Mouse (Mus musculus) heart, adult 9 months (tissue): ENCODE results near the gene BC055324.
A peak's percentile ranks its signal among the peaks of the same experiment; 100 is the strongest.
"Not testable (repeated sequence)": the region's sequence is repeated elsewhere in the genome, so short reads cannot be mapped to it uniquely, and the experiment has no call there.

ENCODE experiments used
- DNase-seq, 2 experiments: peaks; one replicate each; pipeline ENCODE4 v3.0.0; 2022; ENCODE audit warnings: low spot score in 2 of 2

BC055324 gene

DNA sequence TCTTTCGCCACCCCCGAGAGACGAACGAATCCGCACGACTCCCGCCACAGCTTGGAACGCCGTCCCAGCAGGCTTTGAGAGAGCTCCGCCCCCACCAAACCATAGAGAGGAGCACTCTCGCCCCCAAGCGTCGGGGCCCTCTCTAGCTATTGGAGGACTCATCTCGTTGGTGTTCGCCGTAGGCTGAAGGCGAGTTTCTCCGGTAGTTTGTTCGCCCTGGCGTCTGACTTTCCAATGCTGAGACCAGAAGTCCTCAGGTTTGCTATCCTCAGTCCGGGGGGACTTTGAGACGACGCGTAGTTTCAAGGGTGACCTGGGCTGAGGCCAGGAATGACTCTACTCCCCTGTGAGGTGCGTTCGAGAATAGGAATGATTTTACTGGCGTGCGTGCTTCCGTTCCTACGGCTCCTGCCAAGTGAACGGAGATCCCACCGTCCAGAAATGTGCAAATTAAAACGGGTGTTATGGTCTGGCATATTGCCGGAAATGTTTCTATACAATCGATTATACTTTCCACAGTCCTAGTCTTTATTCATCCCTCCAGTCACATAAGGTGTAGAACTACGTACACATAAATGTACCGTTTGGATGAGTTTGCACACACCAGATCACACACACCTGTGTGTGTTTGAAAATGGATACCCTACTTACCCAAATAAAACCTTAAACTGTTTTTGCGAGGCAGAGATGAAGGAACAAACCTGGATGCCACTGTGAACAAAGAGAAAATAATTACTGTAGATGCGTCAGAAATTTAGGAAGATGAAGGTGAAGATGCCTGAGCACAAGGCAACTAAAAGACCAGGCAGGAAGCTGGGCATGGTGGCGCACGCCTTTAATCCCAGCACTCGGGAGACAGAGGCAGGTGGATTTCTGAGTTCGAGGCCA lies at the start of gene BC055324, which contains the start of gene Mettl18:
BC055324 (minus strand) TSS at position 76 of the 888 bp plus-strand sequence.
Mettl18 (plus strand) TSS at position 169 of the 888 bp plus-strand sequence.
- peak; percentile 79 to 90 for DNase-seq

DNA sequence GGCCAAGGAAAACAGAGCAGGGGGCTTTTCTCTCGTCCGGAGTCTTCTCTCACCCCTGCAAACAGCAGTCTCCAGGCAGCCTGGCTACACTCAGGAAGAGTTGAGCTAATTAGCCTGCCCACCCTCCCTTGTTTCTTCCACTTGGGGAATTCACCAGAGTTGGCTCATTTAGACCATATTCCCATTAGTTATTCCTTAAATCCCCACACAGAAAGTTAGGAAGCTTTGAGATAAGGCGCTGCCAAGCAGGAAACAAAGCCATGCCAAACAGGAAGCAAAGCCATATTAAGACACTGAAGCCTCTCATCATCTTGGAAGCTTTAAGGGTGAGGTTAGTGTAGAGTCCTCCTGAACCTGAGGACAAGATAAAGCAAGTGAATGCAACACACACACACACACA lies 49.0 kb upstream of the BC055324 start:
- DNase-seq: peak; percentile 41 to 55

DNA sequence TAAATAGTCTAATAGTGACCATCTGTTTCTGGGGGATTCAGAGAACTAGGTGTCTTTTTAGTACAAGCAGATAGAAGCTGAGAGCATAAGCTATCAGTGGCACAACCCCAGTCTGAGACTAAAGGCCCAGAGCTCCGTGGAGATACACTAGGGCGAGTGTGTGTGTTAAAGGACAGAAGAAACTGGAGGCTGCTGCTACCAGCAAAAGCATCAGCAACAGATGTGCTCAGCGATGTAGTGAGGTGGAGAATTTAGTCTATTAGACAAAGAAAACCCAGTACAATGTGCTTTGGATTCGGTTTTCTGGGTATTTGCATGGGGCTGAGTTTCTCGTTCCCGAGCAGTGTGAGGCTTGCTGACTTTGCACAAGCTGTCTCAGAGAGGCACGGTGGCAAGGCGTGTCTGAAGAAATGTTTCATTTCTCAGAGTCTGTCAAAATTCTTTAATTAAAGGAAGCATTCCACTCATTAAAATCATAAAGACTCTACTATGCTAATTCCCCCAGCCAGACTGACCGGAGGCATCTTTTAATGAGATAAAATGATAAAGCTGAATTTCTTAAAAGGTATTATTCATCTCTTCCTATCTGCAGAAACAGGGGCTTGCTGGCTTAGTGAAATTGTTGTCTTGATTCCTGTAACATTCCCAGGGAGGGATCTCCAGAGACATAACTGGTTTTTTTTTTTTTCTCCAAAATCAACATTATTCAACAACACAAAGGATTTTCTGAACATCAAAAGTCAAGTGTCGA lies 46.0 kb upstream of the BC055324 start:
- no peak for DNase-seq

DNA sequence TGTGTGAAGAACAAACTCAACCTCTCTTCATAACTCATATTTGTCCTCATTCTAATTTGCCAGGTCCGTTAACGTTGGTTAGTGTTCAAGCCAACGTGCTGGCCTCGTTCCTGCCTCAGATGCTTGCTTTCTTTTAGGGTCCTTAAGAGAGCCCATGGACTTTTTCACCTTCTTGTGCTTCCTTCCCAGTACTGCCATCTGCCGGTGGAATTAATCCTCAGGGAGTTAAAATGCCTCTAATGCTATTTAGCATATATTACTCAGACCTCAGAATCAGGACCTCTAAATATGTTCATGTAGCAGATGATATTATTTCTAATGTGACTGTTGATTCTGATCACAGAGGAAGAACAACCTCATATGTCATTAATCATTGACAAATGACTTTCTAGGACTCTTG lies 32.8 kb upstream of the BC055324 start:
- DNase-seq: no peak

DNA sequence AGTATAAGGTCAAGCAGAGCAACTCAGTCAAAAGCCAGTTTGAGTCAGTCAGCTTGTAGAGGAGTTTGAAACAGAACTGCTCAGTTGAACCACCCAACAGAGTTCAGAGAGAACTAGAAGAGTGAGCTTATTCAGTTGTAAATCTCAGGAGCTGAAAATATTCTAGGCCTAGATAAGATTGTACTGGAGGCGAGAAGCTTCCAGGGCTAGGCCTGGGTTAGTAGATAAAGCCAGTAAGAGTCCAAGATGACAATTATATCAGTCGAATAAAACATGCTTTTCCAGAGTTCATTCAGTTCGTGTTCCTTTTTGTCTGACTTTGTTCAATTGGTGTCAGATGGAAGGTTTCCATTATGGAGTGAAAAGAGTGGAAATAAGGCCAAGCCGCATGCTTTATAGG lies 31.1 kb upstream of the BC055324 start:
- DNase-seq: no peak

DNA sequence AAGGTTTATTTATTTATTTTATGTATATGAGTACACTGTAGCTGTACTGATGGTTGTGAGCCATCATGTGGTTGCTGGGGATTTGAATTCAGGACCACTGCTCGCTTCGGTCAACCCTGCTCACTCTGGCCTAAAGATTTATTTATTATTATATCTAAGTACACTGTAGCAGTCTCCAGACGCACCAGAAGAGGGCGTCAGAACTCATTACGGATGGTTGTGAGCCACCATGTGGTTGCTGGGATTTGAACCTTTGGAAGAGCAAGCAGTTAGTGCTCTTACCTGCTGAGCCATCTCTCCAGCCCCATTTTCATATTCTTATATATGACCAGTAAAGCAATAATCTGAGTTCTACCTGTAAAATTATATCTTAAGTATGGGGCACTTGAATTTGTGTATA lies 27.5 kb upstream of the BC055324 start:
- DNase-seq: not testable (repeated sequence)

DNA sequence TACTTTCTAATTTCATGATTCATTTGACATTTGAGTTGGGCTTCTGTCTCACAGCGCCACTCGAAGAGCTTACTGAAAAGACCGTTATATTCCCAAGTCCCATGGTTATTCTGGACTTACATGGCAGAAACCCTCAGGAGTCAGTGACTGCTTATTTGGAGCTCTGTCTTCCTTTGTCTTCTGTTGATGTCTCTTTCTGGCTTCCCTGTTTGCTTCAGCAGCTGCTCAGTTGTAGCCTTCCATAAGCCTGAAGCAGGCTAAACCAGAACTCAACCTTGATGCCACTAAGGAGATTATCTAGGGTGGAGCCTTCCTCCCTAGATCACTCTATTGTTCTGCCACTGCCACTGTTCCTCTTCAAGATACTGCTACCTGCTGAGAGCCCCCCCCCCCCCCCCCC lies 26.1 kb upstream of the BC055324 start:
- DNase-seq: not testable (repeated sequence)

DNA sequence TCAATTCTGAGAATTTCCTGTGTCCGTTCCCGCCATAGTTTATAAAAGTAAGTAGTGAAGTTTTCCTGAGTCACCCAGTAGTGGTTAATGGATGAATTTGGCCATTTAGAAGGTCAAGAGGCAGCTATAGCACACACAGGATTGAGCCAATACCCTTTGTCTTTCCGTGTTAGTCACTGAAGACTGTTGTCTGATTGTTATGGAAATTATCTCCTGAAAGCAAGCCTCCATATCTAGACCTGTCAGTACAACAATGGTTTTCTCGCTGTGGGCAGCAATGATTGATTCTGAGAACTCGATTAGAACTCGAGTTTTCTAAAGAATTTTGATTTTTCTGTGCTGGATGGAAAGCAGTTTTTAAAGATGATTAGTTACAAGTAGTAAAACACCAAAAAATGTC lies 25.2 kb upstream of the BC055324 start:
- DNase-seq: no peak

DNA sequence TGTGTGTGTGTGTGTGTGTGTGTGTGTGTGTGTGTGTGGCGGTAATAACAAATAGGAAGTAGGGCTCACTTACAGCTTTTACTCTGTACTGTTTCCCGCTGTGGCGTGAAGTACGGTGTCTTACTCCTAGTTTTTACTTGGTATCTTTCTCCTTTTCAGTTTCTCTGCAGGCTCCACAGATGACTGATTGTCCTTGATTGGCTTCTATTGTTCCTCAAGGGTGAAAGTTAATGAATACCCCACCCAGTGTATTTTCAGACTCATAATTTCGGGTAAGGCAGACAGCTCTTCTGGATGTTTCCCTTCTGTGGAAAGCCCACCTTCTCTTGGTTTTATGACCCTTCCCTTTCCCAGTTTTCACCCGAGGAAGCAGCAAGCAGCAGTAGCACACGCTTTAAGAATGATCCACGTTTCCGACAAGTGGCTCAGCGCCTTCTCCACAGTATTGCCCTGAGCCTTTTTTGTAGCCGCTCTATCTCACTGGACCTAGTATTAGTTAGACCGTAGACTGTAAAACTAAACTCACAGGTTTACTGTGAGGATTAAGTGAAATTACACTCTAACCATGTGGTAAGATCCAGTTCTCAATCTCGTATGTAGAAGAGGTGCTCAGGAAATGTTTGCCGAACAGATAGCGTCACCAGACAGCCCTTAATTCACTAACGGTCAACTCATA lies 23.8 kb upstream of the BC055324 start:
- no peak for DNase-seq

DNA sequence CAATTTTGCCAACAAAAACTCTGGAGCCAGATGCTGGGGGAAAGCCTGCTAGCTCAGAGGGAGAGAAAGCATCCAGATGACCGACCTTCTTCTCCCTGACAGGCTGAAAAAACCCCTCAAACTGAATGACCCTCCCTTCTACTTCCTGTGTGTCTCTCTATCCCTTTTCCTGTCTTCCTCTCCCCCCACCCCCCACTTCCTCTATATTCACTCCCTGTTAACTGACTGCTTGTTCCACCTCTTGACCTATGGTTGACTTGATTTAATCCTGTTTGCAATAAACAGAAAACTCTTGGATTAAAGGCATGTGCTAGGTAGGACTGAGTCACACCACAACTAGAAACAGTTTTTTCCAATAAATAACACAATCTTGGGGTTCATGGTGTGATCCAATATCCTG lies 20.0 kb upstream of the BC055324 start:
- DNase-seq: no peak

DNA sequence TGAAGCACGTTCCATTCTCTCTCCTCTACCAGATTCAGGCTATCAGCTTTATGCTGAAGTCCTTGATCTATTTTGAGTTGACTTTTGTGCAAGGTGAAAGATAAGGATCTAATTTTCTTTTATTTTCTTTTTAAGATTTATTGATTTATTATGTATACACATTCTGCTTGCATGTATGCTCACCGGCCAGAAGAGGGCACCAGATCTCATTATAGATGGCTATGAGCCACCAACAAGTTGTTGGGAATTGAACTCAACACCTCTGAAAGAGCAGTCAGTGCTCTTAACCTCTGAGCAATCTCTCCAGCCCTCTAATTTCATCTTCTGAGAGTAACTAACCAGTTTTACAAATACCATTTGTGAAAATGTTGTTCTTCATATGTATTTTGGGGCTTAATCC lies 14.6 kb upstream of the BC055324 start:
- DNase-seq: no peak

DNA sequence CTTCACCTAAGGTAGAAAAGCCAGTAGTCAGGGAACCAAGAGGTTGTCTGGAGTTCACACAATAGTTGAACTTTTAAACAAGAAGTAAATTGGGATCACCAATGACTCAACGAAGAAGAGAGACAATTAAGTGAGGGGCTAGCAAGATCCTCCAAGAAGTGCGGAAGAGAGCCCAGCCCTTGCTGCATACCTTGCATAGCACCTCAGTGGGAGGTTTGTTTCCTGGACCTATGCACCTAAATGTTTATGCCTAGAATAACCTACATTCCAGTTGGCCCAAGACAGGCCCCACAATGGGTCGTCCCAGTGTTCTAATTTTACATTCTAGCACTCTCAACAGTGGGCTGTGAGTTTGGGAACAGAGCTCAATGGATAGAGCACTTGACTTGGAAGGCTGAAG lies 9.7 kb upstream of the BC055324 start:
- DNase-seq: no peak

DNA sequence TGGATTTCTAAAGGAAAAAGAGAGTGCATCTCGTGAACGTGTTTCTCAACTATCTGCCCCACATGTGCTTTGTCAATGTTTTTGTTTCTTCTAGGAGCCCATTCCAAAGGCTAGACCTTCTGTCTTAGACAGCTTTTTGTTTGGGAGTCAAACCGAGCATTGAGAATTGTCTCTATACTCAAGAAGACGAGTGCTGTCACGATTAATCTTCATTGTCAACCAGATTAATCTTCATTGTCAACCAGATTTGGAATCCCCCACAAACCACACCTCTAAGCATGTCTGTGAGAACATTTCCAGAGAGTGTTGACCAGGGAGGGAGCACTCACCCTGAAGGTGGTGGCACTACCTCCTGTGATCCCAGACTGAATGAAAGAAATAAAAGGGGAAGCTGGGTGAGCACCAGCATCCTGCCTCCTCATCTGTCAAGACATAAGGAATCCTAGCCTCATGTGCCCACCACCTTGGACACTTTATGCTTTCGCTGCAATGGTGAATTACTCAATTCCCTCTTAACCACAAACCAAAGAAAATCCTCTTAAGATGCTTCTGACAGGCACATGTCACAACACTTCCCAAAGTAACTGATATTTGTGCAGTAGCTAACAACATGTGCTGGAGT lies 7.3 kb upstream of the BC055324 start:
- no peak for DNase-seq

DNA sequence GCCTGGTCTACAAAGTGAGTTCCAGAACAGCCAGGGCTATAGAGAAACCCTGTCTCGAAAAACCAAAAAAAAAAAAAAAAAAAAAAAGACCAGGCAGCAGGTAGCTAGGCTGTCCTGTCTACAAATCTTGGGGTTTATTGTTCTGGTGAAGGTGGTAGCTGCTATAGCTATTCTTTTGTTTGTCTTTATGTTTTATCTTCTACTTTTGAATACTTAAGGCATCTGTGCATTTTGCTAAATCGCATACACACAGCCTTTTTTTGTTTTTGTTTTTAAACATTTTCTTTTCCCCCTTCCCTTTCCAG lies 965 bp upstream of the BC055324 start:
- no peak for DNase-seq

DNA sequence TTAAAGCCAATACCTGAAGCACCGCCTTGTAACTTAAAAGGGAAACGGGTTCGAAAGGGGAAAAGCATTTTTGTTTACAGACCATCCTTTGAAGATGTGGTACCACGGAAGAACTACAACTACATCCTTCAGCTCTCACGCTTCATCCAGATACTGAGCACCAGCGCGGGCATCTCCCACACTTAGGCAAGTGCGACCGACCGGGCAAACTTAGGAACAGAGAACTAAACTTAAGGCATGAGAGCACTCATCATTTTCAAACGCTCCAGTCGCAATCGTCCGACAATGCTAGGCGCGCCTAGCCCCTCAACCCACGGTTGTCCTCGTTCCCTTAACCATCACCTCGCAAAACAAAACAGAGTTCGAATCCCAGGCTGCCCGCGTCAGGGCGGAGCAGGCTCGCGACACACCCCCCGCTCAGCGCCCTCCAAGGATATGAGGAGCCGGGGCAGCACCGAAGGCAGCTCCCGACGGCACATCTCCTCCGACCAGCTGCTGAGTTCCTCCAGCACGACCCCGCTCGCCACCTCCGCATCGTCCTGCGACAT lies 349 bp downstream of the BC055324 start:
- DNase-seq: no peak

DNA sequence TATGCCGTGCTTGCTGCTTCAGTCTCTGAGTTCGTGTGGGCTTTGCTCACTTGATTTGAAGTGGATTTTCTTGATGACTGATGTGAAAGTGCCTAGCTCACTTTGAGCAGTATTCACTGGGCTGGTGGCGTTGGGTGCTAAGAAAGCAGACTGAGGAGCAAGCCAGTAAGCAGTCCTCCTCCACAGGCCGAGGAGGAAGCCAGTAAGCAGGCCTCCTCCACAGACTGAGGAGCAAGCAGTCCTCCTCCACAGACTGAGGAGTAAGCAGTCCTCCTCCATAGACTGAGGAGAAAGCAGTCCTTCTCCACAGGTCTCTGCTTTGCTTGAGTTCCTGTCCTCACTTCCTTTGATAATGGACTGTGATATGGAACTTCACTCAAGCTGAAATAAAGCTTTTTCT lies 2.2 kb downstream of the BC055324 start:
- DNase-seq: no peak

DNA sequence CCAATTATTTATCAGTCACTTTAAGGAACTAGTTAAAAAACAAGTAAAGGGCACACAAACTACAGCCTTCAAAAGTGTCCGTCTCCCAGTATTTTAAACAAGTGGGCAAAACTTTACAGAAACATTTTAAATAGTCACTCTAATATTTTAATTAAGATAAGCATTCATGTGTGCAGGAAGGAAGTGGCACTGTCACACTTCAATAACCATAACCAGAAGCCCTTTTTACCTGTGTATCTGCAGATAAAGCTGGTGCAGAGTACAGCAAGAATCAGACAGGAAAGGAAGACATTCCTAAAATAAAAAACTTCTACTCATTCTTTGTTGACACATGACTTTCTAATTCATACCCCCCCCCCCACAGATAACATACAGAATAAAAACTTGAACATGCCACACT lies 18.1 kb downstream of the BC055324 start:
- DNase-seq: no peak

DNA sequence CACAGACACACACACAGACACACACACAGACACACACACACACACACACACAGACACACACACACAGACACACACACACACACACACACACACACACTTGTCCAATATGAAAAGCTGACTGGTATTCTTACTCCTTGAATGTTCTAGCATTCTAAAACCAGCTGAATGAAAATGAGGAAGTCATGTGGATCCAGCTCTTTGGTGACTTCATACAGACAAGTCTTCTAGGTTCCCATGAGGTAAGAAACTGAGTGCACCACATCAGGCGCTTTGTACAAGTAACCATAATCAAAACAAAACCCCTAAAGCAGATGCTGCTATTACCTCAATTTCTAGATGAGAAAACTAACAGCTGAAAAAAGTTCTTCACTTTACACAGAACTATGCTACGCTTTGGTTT lies 19.5 kb downstream of the BC055324 start:
- no peak for DNase-seq

DNA sequence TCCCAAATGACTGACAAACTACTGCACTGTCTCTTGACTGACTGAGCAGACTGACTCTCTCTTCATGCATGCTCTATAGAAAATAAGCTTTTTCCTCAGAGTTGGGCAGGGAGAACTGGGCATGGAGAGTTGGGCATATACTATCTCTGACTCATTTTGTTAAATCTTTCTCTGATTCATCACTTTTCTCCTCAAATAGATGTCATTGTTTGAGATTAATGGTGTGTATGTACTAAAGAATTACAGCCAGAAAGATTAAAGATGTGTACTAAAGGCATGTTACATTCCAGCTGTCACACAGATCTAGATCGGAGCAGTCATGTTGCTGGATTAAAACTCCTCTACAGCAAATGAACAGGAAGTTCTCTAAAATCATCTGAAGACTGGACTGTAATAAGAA lies 20.1 kb downstream of the BC055324 start:
- DNase-seq: no peak

DNA sequence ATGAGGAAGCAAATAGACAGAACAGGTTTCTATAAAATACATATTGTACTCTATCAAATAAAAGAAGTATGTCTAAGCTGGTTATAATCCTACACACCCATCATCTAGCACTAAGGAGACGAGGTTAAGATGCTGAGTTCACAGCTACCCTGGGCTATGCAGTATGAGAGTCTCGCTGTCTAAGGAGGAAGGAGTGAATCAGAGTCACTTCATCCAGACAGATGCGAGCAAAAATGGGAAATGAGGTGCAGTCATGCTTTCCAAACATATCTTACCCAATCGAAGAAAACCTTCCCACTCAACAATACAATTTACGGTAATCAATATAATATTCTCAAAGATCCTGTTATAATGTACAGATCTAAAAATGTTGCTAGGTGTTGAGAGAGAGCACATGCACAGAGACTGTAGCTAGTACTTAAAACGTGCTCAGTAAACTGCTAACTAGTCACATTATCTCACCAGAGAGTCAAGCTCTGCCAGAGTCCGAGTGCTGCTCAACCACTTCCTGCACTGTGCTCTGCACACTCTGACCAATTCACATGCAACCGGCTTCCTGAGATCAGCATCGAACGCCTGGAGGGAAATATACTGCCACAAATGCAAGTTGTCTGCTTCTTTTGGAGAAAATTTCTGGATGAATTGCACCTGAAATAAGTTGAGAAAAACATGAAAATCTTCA lies 30.4 kb downstream of the BC055324 start:
- DNase-seq: no peak

DNA sequence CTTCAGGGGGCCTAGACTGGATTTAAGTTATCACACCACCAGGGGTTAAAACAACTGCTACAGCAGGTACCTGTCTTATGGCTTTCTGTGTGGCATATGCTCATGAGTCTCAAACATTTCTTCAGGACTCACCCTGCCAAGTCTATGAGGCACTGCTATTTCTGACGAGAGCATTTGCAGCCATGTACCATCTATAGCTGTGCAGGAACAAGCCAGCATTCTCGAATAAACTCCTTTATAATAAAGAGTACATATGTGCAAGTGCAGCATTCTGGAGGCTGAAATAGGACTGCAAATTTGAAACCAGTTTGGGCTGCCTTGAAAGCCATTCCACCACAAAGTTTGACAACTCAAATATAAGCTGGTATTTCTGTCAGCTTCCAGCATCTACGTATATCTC lies 36.6 kb downstream of the BC055324 start:
- DNase-seq: no peak
